Mouse (Mus musculus): ENCODE measurements around the gene C1qtnf2. TPM values are rescaled to one million over a fixed set of nuclear protein-coding genes. Genes with fewer than 3 reads are reported as not detected.

C1qtnf2 gene
- 6.0 and 10.3 TPM in 2 replicates for polyA plus RNA-seq (2012; rRNA removed)

DNA sequence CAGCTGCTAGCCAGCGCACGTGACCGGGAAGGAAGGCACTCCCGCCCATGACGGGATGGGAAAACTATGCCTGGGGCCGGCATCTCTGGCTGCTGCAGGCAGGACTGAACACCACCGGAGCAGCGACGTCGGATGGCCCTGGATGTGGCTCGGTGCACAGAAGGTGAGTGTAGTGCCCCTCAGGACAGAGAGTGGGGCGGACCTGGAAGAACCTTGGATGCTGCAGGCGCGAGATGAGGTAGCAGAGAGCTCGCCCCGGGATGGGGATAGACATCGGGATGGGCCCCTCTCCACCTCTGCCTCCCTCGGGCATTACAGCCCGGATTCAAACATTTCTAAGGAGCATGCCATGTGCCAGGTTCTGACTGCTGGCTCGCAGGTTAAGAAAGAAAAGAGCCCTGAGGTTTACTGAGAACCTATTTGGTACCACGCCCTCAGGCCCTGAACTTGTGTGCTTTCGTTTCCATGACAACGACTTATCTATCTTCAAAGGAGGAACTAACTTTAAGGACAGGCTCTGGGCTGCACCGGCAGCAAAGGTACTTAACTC lies at the start of gene C1qtnf2:
Gene C1qtnf2 (plus strand): TSS at position 52 of the 550 bp plus-strand sequence.

DNA sequence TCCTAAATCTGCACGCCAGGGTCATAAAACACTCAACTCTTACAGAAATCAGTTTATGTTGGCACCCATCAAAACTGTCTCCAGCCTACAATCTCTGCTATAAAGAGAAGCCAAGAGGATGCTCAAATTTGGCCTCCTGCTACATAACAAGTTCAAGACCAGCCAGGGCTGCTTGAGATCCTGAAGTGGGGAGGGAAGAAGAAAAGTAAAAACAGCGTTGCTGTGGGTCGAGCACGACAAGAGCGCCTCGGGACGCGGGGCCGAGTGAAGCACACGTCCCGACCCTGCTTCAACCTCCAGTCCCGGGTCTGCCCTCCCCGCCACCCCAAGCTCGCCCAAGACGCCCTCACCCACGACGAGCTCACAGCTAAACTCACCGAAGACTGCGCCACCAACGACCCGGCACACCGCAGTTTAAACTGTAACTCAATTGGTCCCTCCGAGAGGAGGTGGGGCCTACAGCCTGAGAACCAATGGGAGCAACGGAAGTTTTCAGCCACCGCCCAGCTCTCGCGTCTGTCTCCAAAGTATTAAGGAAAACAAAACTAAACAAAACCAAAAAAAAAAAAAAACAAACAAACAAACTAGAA lies 48.2 kb upstream of the C1qtnf2 start, which contains the start of gene Pttg1:
Gene Pttg1 (minus strand): TSS at position 428 of the 590 bp plus-strand sequence.

DNA sequence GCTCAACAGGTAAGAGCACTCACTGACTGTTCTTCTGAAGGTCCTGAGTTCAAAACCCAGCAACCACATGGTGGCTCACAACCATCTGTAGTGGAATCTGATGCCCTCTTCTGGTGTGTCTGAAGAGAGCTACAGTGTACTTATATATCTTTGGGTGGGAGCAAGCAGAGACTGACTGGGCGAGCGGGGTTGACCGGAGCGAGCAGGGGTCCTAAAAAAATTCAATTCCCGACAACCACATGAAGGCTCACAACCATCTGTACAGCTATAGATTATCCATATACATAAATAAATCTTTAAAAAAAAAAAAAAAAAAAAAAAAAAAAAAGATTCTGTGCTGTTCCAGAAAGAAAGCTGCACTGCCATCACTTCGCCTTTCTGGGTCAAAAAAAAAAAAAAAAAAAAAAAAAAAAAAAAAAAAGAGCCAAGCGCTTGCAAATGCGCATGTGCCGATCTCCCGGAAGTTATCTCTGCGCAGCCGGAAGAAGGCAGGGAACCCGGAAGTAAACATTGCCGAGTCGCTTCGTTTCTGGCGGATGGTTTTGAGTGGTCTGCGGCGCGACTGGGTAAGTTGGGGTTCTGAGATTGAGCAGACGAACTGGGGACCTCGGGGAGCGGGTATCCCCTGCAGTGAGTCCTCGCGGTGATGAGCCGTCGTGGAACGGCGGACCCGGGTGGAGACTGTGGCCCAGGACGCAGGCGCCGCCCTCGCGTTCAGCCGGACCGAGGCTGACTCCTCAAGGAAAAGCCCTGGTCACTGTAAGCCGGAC lies 40.6 kb upstream of the C1qtnf2 start, which contains the start of gene Slu7:
Gene Slu7 (plus strand): TSS at position 491 of the 770 bp plus-strand sequence.

GRCm38 (mm10) chr11:43528683-43529499 lies 54.8 kb downstream of the C1qtnf2 start, which contains the start of gene Ccnjl:
TSS of gene Ccnjl (plus strand) at chr11:43528784.

Other genes starting within 250 kb of the C1qtnf2 start
- gene Pttg1, start 48.0 kb upstream of the C1qtnf2 start, polyA plus RNA-seq (2012; rRNA removed), result 34.3 and 44.5 TPM in 2 replicates
- 18.6 and 20.4 TPM in 2 replicates for gene Slu7, start 40.5 kb upstream of the C1qtnf2 start, polyA plus RNA-seq (2012; rRNA removed)
- gene Ccnjl, start 54.5 kb downstream of the C1qtnf2 start, polyA plus RNA-seq (2012; rRNA removed), result 6.8 and 8.3 TPM in 2 replicates
- gene 4933415A04Rik, start 112.8 kb downstream of the C1qtnf2 start, polyA plus RNA-seq (2012; rRNA removed), result 0.95 and 1.3 TPM in 2 replicates
- not detected in 2 replicates for gene Fabp6, start 127.3 kb downstream of the C1qtnf2 start, polyA plus RNA-seq (2012; rRNA removed)
- 48.2 and 48.7 TPM in 2 replicates for gene Pwwp2a, start 207.7 kb downstream of the C1qtnf2 start, polyA plus RNA-seq (2012; rRNA removed)